Mouse (Mus musculus) midbrain, embryonic 14.5 days (tissue): ENCODE results near the gene Wdr61. TPM values are rescaled to one million over a fixed set of nuclear protein-coding genes. Genes with fewer than 3 reads are reported as not detected.

ENCODE experiments used
- ATAC-seq: fragments of 200-750 bp; cut with Nextera tagmentation; 2 replicates; pipeline ENCODE4 v1.8.0; 2017; ENCODE audit warnings: moderate number of reproducible peaks, moderate library complexity; ENCODE audit not compliant: low FRiP score, low TSS enrichment
- DNase-seq: peaks from one replicate; pipeline ENCODE4 v3.0.0-alpha.2; 2015
- H3K27ac ChIP-seq: fragments of 300-500 bp; sonication (generic); replicated peaks from 2 replicates; pipeline ENCODE4 v1.5.1; 2014; ENCODE audit warnings: mild to moderate bottlenecking, low read depth, low read length, moderate library complexity
- H3K27me3 ChIP-seq: fragments of 300-500 bp; sonication (generic); 2 replicates; pipeline ENCODE4 v1.6.1; 2014; ENCODE audit warnings: low read length, control low read depth, mixed read lengths; ENCODE audit not compliant: control insufficient read depth, insufficient read depth
- H3K36me3 ChIP-seq: fragments of 300-500 bp; sonication (generic); 2 replicates; pipeline ENCODE4 v1.6.1; 2014; ENCODE audit warnings: low read length, control low read depth; ENCODE audit not compliant: control insufficient read depth, insufficient read depth
- H3K4me1 ChIP-seq: fragments of 300-500 bp; sonication (generic); 2 replicates; pipeline ENCODE4 v1.6.1; 2014; ENCODE audit warnings: mild to moderate bottlenecking, antibody characterized with exemption, low read length, control low read depth; ENCODE audit not compliant: control insufficient read depth, insufficient read depth
- H3K4me2 ChIP-seq: fragments of 300-500 bp; sonication (generic); 2 replicates; pipeline ENCODE4 v1.6.1; 2014; ENCODE audit warnings: mild to moderate bottlenecking, low read length, moderate library complexity
- H3K4me3 ChIP-seq: fragments of 300-500 bp; sonication (generic); replicated peaks from 2 replicates; pipeline ENCODE4 v1.5.1; 2014; ENCODE audit warnings: low read depth, low read length
- H3K9ac ChIP-seq: fragments of 300-500 bp; sonication (generic); replicated peaks from 2 replicates; pipeline ENCODE4 v1.6.1; 2014; ENCODE audit warnings: mild to moderate bottlenecking, low read length, moderate library complexity
- H3K9me3 ChIP-seq: fragments of 300-500 bp; sonication (generic); 2 replicates; pipeline ENCODE4 v1.6.1; 2016; ENCODE audit warnings: low read length, control low read depth, mixed read lengths; ENCODE audit not compliant: control insufficient read depth
- WGBS: fragments of 180-500 bp; shearing (Covaris S2); extraction: QIAGEN DNeasy Blood & Tissue Kit; methylation state at CpG from one replicate; pipeline ENCODE4 v1.1.7; 2014; 5-methylcytosine and 5-hydroxymethylcytosine counted together
- polyA plus RNA-seq: library from polyadenylated mRNA; unstranded; fragments of >200 nt; fragmentation: Nextera tagmentation; extraction: Ambion mirVana; gene quantifications from 2 replicates; pipeline ENCODE4 v1.2.1, GENCODE M21; 2014

The Wdr61 gene
- polyA plus RNA-seq, 1 experiment from 2014 or later, result 111 TPM

- H3K4me2 ChIP-seq, result peak overlapping the region; percentile 59; the same call in 1 of the 2 replicates
- no peak for ATAC-seq
- H3K27me3 ChIP-seq, result peaks cover 43% of the 10 kb centered on the region
- DNase-seq, result no peak
- 20% methylated on average over 12 of the region's 12 CpGs for WGBS
- no peaks in the 10 kb centered on the region for H3K9me3 ChIP-seq
- no peak overlapping the region for H3K9ac ChIP-seq
- H3K4me1 ChIP-seq, result peaks cover 17% of the 10 kb centered on the region
- H3K27ac ChIP-seq, result no peak overlapping the region
- H3K4me3 ChIP-seq, result peak overlapping the region; percentile 37; the same call in 1 of the 2 replicates
- H3K36me3 ChIP-seq, result no peaks in the 10 kb centered on the region
Observed at GRCm38 (mm10) chr9:54764091-54764490, 29.8 kb upstream of the Wdr61 start.

DNA sequence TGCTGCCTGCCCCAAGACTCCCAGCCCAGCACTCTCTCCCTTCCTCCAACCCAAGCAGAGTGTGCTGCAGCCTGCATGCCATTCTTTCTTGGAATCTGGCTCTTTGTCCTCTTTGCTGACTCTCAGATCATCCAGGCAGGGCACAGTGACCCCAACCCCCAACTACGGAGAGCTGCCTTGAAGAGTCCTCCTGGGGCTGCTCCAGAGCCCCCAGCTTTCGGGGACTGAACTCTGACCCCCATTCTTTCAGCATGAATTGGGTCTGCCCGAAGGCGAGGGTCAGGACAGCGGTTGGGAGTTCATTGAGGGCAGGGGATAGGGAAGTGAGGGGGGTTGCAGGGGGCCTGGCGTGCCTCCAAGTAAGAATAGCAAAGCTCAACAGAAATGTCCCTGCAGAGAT is 25.3 kb upstream of the Wdr61 start:
- no peak overlapping the region for H3K27ac ChIP-seq
- no peak overlapping the region for H3K4me2 ChIP-seq
- H3K36me3 ChIP-seq, result no peaks in the 10 kb centered on the region
- no peaks in the 10 kb centered on the region for H3K9me3 ChIP-seq
- no peak overlapping the region for H3K4me3 ChIP-seq
- H3K4me1 ChIP-seq, result peaks cover 4% of the 10 kb centered on the region
- no peak for DNase-seq
- no peak overlapping the region for H3K9ac ChIP-seq
- peaks cover 20% of the 10 kb centered on the region for H3K27me3 ChIP-seq
- 12% methylated on average over 6 of the region's 6 CpGs for WGBS
- no peak for ATAC-seq

GRCm38 (mm10) chr9:54752944-54753295 is 18.6 kb upstream of the Wdr61 start:
- H3K27me3 ChIP-seq, result no peaks in the 10 kb centered on the region
- H3K9ac ChIP-seq, result no peak overlapping the region
- H3K4me3 ChIP-seq, result no peak overlapping the region
- 46% methylated on average over 11 of the region's 11 CpGs for WGBS
- peak overlapping the region; percentile 11; the same call in 1 of the 2 replicates for H3K4me2 ChIP-seq
- H3K27ac ChIP-seq, result no peak overlapping the region
- no peak for DNase-seq
- H3K36me3 ChIP-seq, result no peaks in the 10 kb centered on the region
- H3K4me1 ChIP-seq, result peaks cover 9% of the 10 kb centered on the region
- ATAC-seq, result no peak
- H3K9me3 ChIP-seq, result no peaks in the 10 kb centered on the region

GRCm38 (mm10) chr9:54752201-54752943 is 18.1 kb upstream of the Wdr61 start:
- Histone ChIP-seq H3K27me3 (no peaks in the 10 kb centered on the region), H3K4me1 (peaks cover 9% of the 10 kb centered on the region), H3K9me3 (no peaks in the 10 kb centered on the region), H3K4me2 (peak overlapping the region; percentile 11; the same call in 1 of the 2 replicates), H3K36me3 (no peaks in the 10 kb centered on the region), H3K4me3 (no peak overlapping the region), H3K9ac (no peak overlapping the region), H3K27ac (peak overlapping the region; percentile 60; the same call in 1 of the 2 replicates)
- DNase-seq (peak; percentile 61), ATAC-seq (peak; percentile 20; the same call in 1 of the 2 replicates)
- 22% methylated on average over 21 of the region's 21 CpGs for WGBS

DNA sequence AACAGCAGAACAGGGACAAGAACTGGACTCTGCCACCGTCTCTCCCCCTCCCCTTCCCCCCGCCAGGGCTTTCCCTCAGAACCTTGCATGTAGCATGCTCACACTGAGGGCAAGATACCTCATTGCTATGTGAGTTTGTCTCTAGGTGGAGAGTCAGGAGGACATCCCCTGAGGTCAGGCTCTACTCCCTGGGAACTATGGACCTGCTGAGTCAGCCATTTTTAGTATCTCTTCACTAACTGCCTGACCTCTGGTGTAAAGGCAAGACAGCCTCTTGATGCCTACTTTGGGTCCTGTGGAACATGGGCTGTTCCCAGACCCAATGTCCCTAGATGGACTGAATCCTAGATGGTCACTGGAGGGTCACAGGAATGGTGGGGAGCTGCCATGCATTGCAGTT is 17.4 kb upstream of the Wdr61 start:
- Histone ChIP-seq H3K4me3 (no peak overlapping the region), H3K4me2 (no peak overlapping the region), H3K9ac (no peak overlapping the region), H3K9me3 (no peaks in the 10 kb centered on the region), H3K27me3 (no peaks in the 10 kb centered on the region), H3K36me3 (no peaks in the 10 kb centered on the region), H3K4me1 (peaks cover 9% of the 10 kb centered on the region), H3K27ac (no peak overlapping the region)
- WGBS, result 95% methylated on average over 2 of the region's 2 CpGs
- DNase-seq (no peak), ATAC-seq (no peak)

DNA sequence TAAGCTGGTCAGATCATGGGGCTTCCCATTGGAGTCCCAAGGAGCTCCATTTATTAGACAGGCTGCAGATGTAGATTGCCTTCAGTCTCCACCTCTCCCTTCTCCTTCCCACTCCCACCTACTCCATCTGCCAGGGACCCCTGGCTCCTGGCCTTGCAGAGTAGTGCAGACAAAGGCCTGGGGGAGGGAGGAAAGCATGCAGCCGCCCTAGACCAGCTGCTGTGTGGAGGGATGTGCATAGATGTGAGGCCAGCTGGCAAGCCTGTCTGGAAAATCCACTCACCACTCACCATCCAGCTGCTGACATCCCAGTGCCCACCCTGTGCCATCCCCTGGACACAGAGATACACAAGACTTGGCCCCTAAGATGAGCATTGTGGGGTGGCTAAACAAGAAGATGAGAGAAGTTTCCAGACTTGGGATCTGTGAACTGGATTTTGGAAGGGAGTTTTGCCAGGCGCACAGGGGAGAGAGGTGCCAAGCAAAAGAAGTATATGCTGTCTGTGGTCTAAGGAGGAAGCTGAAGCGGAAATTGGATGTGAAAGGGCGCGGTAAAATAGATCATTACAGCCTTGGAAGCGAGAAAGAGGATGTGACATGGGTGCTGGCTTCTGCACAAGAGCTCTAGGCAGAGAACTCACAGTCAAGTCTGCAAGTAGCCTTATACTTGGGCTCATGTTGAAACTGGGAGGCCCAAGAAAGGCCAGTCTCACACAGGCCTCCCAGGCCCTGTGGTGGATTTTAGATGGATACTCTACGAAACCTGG is 16.1 kb upstream of the Wdr61 start:
- no peak overlapping the region for H3K4me2 ChIP-seq
- WGBS, result 85% methylated on average over 7 of the region's 7 CpGs

GRCm38 (mm10) chr9:54745740-54746370 is 11.5 kb upstream of the Wdr61 start:
- Histone ChIP-seq H3K27me3 (no peaks in the 10 kb centered on the region), H3K9ac (no peak overlapping the region), H3K4me3 (no peak overlapping the region), H3K36me3 (no peaks in the 10 kb centered on the region), H3K27ac (no peak overlapping the region), H3K4me1 (peaks cover 4% of the 10 kb centered on the region; the same call in 1 of the 2 replicates), H3K4me2 (no peak overlapping the region), H3K9me3 (no peaks in the 10 kb centered on the region)
- ATAC-seq, result no peak
- WGBS, result 41% methylated on average over 13 of the region's 13 CpGs
- no peak for DNase-seq

More for the DNA sequence above, 16.1 kb upstream of the Wdr61 start:
- Histone ChIP-seq H3K9me3 (no peaks in the 10 kb centered on the region), H3K27ac (no peak overlapping the region), H3K9ac (no peak overlapping the region), H3K4me3 (no peak overlapping the region), H3K36me3 (no peaks in the 10 kb centered on the region), H3K27me3 (no peaks in the 10 kb centered on the region), H3K4me1 (peaks cover 14% of the 10 kb centered on the region)
- ATAC-seq (no peak), DNase-seq (no peak)

- Histone ChIP-seq H3K36me3 (no peaks in the 10 kb centered on the region), H3K27ac (no peak overlapping the region), H3K9ac (no peak overlapping the region), H3K4me1 (peaks cover 4% of the 10 kb centered on the region; the same call in 1 of the 2 replicates), H3K9me3 (no peaks in the 10 kb centered on the region), H3K4me2 (no peak overlapping the region), H3K4me3 (no peak overlapping the region), H3K27me3 (no peaks in the 10 kb centered on the region)
- no peak for DNase-seq
- ATAC-seq, result no peak
- WGBS, result 85% methylated on average over 4 of the region's 4 CpGs
Observed at GRCm38 (mm10) chr9:54743891-54744290, 9.6 kb upstream of the Wdr61 start.
